Mouse (Mus musculus) urinary bladder, postnatal 25 days (tissue): ENCODE results near the gene Sema6d.
A peak's percentile ranks its signal among the peaks of the same experiment; 100 is the strongest.

ENCODE experiments used
- DNase-seq: peaks from one replicate; pipeline ENCODE4 v3.0.0; 2022; ENCODE audit warnings: low spot score

The Sema6d gene

DNA sequence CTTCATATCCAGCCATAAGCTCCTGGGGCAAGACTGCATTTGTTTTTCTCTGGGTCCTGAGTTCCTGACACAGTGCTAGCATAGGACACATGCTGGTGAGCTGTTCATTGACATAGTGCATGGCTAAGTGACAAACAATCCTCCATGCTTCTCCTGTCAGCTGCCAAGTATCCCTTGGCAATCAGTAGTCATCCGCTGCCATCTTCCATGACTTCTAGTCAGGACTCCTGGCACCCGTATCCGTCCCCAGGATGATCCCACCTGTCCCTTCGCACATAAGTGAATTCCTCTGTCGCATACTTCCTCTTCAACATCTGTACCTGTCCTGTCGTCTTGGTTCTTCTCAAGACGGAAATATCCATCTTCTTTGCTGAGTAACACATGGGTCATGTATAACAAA, 468.3 kb downstream of the Sema6d start:
- DNase-seq, result no peak

DNA sequence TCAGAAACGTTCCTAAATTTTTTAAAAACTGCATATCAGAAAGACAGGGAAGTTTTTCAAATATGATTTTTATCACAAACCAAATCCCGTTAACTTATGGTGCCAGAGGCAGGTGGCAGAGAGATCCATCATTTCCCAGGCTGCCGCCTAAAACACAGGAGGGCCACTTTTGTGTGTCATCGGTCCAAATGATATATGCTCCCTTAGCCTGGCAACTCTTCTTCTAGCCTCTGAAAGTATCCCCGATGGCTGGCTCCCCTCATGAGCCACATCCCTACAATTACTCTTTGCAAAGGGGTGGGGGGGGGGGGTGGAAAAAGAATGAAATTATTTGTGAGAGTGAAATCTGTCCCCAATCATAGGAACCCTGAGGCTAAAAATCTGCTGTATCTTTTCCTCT, 471.9 kb downstream of the Sema6d start:
- DNase-seq, result no peak

DNA sequence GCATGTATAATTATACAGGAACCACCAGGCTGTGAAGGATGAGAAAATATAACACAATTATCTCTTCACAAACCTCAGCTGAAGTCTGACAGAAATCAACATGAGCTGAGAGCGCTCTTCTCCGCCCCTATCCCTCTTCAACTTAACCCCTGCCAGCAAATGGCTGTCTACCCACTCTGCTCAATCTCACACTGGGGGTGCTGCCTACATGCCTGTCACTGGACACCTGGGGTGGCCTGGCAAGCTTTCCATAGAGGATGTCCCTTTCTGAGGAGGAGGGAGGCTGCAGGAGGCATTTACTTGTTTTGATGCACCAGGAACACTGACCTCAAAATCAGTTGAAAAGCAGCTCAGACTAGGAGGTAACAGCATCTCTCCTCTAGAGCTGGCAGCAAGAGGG, 472.3 kb downstream of the Sema6d start:
- no peak for DNase-seq

DNA sequence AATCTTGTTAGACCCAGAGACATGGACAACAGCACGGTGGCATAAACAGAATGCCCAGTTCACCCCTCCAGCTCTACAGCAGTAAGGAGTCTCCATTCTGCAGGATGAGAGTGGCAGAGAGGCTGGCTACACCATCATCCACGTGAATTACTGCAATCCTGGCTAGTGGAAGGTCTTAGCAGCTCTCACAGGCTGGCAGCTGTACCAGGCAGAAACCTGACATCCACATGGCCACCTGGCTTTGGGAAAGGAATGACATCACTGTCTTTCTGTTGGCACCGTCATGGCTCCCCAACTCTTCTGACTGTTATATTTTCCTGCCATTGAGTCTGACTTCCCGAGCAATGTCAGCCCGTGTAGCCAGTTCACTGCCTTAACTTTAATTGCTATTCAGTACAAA, 474.0 kb downstream of the Sema6d start:
- DNase-seq, result no peak

DNA sequence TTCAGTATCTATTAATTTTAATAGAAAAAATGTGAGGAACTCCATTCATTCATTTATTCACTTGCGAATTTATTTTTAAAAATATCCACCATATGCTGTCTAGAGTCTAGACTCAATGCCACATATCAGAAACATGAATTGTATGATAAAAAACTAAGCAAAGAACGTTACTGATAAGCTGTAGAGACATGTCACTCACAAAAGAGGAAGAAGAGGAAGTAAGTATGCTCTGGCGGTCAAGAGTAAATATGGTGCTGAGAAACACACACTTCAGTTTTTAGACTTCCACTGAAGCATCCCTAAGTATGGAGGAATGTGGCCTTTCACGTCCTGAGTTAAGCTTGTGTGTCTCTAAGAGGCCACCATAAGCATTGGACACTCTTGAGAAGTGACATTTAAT, 484.0 kb downstream of the Sema6d start:
- no peak for DNase-seq

DNA sequence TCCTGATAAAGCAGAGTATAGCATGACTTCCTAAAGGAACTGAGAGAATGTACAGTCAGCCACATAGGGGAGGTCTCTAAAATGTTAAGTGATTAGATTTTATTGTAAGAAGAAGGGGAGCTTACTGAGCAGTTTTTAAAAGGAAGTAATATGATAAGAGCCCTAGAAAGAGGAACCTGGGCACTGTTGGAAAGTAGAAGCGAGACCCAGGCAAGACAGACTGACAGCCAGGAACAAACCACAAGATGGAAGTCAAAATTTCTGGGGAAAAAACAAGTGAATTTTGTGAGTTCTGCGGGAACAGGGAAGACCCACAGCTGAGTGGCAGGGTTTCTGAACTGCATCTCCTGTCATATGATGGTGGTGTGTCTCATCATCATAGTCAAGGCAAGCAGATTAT, 486.3 kb downstream of the Sema6d start:
- no peak for DNase-seq

DNA sequence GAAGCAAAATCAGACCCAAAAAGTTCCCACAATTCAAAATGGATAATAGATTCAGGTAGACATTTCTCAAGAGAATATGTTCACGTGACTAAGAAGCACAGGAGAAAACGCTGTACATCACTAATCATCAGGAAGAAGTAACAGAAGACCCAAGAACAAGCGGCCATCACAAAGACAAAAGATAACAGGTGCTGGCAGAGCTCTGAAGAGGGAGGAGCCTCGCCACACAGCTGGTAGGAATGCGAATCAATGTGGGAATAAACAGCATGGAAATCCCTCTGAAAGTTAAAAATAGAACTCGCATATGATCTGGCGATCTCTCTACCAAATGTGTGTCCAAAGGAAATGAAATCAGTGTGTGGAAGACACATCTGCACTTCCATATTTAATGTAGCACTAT, 493.8 kb downstream of the Sema6d start:
- no peak for DNase-seq

DNA sequence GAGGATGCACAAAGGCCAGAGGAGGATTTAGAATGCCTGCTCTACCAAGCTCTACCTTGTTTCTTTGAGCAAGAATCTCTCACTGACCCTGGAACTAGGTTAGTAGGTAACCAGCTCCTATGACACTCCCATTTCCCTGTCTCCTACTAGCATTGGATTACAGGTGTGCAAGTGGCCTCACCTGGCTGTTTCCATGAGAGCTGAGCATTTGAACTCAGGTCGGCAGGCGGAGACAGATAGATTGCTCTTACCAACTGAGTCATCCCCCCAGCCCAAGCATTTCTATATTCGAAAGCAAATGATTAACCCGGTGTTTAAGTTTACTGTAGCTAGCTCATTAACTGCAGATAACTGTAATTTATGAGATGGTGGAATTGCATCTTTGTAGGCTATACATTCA, 503.0 kb downstream of the Sema6d start:
- DNase-seq, result no peak

DNA sequence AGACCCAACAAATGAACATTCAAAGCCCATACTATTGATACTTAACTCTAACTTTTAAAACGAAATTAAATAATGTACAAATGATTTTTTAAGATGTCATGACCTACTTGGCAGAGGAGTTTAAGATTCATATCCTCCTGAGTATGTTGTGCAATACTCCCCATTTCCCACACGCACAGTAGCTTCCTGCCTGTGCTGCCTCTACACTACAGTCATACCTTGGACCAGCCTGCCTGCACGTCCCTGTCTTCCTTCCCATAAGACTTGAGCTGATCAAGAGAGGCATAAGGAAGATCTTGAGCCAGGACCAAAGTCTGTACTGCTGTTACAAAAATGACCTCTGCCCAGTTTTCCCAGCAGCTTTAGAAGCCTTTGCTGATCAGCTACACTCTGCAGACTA, 509.2 kb downstream of the Sema6d start:
- DNase-seq, result no peak

DNA sequence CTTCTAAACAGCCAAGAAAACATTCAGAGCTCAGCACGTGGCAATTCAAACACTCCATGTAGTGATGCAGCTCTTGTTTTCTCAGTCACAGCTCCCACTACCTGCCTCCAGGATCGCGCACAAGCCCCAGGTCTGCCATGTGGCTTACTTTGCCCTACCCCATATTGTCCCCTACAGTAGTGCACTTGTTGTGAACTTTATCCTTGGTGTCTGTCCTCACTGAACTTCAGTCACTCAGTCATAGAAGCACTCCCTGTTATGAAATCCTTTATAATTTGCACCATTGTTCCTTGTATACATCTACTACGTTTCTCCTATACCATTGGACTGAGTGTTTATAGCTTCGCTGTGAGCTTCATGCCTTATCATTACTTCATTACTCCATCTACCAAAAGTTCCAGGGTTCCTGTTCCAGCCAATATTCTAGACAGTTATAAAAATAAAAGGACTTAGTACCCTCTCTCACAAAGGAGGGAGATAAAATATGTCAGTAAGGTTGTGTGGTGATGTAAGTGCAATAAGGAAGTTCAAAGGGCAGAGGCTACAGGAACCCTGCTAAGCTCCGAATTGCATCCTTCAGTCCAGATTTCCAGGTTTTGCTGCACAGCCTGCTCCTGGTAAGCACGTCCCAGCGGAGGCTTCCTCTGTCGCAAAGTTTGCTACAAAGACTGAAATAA, 512.1 kb downstream of the Sema6d start:
- no peak for DNase-seq

DNA sequence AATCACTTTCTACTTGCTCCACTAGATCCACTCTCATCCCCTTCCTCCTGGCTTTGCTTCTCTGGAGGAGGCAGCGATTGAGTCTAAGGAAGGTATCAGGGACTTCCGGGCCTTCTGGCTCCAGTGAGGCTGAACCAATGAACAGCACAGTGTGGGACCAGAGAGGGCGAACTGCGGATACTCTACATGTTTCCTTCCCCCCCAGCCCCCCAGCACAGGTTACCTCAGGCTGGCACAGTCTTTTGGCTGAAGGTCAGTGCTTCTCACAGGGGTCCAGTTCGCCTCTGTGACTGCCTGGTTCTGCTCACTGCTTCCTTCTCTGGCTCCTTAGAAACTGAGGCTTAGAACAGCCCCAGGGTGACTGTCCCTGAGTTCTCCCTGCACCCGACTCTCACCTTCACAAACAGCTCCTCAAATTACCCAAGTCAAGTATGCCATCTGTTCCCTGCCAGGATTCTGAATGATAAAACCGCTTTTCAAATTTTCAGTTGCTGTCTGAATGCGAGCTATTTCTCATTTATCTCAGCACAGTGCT, 512.7 kb downstream of the Sema6d start:
- DNase-seq, result no peak

DNA sequence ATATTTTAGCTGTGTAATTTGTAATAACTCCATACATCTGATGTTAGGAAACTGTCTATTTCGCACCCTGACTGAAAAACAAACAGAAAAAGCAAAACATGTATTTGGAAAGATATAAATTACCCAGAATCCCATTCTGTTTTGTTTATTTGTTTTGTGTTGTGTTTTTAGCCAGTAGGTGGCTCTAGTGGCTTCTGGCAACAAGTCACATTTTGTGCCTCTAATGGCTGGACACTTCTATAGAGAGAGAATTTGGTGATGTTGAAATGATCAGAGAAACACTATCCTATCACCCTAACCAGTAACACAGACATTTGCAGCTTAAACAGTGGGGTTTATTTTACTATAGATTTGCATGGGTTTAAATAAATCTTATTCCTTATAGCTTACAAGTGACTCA, 515.6 kb downstream of the Sema6d start:
- DNase-seq, result no peak

DNA sequence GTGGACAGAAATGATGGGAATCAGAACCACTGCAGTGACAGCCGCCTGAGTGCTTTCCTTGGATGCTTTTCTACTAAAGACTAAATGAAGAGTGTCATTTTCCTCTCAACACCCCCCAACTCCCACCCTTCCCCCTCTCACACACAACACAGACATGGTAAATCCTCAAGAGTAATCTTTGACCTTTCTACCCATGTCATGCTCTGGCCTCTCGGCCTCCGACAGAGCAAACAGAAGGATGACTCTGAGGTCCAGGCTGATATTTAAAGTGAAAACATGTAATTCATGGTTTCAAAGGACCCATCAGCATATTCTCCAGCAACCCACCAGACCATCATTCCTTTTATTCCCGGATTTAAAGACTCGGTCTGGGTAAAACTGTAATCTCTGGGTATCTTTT, 518.2 kb downstream of the Sema6d start:
- DNase-seq, result no peak

DNA sequence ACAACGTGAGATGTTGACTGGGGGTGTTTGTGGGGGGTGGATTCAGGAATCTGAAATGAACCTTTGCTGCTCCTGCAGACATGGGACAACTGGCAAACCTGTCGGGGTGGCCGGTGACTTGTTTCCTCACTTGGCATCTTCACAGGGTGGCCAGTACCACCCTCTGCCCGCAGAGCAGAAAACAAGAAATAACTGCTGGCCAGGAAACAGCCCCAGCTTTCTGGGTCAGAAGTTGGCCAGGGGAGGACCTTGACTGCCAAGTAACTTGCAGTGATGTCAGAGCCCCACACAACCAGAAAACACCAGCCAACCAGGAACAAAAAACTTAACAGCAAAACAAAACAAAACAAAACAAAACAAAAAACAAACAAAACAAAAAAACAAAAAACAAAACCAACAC, 518.8 kb downstream of the Sema6d start:
- DNase-seq, result no peak

DNA sequence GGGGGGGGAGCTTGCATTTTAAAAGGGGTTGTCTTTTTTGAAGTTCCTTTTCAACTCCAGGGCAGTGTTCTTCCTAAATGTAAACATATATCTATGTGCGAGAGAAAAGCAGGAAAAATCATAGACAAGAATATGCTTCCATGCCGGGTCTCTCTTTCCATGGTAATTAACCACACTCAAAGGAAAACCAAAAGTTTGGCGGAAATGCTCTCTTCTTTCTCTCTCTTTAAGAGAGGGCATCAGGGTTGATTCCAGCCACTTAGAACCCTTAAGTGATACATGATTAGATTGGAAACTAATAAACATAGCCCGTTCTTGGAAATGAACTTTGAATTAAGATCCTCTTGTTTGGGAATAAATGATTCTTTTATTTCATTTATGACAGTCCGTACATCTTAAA, 519.2 kb downstream of the Sema6d start:
- no peak for DNase-seq

DNA sequence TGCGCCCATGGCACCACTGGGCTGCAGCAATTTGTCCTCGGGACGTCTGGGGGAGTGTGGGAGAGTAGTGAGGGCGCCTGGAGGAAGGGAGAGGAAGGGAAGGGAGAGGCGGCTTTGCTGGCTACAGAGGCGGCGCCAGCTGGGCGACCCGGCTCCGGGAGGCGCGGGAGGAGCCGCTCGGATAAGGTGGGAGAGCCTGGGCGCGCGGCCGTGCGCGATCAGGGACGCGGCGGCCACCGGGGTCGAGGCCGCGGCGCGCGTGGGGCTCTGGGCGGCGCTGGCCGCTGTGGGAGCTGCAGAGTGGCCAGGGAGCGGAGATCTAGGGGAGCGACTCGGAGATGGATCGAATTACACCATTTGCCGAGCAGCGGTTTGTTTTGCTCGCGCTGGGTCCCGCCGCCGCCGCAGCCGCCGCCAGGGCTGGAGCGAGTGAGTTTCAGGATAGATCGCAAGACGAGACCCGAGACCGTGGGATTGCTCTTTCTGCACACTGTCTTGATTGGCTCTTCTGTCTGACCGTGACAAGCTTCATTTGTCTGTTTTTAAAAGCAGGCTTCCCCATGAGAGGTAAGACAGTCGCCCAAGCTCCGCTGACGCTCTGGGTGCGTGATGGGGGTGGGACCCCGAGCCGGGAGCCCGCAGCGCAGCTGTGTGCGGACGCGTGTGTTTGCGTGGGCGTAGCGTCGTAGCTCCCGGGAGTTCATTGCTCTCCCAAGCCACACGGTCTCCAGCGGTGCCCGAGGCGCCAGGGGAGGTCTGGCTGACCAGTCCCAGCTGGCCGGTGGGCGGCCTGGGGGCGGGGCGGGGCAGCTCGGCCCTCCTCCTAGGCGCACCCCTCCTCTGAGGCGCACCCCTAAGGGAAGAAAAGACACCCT, 520.2 kb downstream of the Sema6d start:
- peak; percentile 72 for DNase-seq

DNA sequence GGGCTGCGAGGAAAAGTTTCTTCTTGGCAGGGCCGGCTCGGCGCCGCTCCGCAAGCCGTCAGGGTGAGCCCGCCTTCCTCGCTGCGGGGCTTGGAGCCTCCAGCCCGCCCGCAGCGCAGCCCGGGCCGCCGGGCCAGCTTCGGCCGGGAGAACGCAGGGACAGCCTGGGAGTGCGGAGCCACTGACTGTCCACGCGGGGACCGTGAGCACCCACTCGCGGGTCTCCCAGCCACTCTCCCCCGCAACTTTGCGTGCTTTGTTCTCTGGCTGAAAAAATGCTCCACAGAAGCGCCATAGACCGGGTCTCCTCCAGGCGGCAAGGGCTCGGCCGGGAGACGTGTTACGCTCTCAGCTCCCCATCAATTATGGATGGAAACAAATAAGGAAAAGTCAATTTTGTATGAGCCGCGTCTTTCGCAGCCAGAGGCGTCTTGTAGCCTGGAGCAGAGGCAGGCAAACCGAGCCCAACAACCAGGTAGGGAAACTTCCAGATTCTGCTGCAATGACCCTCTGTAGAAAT, 520.9 kb downstream of the Sema6d start:
- no peak for DNase-seq

DNA sequence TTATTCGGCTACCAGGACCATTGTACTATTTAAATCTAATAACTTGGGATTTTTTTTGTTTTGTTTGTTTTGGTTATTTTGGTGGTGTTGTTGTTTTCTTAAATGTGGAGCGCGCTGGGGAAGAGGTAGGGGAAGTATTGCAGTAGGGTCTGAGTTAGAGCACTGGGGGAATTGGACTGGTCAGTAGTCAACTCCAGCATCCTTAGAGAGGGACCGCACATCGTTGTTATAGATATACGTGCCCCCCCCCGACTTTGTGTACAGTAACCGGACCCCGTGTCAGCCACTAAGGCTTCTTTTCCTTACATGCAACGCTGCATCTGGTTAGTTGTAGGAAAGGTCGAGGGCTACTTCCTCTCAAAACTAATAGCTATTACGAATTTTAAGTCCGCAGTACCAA, 521.5 kb downstream of the Sema6d start:
- DNase-seq, result no peak

DNA sequence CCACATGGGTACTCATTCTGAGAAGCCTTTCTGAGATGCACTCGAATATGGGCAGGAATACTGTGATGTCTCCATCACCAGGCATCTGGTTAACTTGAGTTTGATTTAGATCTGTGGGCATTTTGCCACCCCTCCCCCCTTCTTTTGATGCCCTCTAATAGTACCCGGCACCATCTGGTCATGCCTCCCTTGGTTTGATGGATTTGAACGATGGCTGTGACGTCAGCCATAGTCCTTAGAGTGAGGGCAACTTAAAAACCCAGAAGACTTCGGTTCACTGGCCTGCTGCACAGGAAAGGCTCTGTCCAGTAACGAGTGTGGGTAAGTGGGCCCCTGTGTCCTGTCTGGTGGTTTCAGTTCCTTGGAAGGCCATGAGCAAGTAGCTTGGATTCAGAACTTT, 522.5 kb downstream of the Sema6d start:
- DNase-seq, result no peak

DNA sequence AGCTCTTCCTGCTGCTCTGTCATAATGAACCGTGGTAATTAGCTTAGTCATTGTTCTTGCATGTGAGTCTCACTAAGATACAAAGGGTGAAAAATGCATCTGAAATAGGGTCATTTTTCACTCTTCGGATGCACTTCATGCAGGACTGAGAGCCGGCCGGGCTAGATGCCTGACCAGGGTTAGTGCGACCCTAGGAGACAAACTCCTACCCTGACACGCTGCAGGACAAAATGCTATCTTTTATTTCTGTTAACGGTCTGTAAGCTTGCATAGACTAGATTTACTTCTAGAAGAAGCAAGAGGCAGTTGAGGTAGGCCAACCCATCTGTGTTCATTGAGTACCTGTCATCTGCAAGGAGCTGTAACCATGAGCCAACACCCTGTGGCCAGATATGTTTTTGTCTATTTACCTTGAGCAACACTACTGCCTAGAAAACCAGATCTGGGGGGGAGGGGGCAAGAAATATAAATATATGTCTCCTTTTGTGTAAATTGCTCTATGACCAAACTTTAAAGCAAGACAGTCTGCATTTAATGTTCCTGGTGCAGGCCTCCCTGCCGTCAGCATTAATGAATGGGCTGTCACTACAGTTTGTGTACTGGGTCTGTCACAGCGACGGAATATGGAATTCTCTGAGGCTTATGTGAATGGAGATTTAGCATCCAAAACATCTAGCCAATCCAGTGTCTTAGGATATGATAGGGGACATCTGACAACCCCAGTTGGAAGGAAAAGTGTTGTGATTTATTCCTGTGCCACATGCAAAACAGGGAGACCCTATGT, 523.1 kb downstream of the Sema6d start:
- no peak for DNase-seq

DNA sequence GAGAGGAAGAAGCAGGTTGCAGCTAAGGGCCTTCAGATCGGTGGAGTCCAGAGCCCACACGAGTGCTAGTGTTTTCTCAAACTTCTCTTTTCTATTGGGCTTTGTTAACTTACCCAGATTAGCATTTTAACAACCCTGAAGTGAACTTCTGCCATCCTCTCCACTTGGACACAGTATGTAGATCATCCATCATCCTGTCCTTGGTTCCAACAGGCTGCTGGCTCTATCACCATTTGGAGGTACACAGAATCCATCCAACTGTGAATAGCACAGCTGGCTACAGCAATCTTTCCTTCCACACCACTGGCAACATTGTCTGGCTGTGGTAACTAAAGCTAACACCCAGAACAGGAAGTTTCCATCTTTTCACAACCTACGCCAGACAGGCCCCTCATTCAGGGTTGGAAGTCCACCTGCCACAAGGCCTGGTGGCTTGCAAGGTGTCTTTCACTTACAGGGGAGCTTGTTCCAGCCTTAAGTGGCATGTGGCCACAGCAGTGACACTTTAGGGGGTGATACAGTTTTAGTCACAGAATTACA, 524.0 kb downstream of the Sema6d start:
- no peak for DNase-seq

DNA sequence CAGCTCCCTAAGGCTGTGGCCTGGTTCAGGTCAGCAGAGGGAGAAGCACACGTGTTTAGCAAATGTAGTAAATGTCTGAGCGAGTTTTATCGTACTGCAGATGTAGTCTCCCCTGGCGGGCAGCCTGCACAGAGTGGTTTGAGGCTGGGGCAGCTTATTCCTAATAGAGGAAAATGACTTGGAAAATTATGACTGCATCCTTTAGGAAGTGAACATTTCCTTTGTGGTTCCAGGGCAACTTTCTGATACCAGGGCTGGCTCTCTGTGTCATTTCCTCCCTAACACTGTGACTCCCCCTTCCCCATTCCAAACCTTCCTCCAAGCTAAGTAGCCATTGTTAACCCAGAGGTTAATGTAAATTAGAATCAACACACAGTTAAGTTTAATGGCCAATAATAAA, 527.0 kb downstream of the Sema6d start:
- DNase-seq, result no peak
